8 mouse cellular contexts compared by ENCODE assay signal in genomic region chr2:167933397-167933796, GRCm38 (mm10). TPM values are rescaled to one million over a fixed set of nuclear protein-coding genes. Genes with fewer than 3 reads are reported as not detected.
A peak's percentile ranks its signal among the peaks of the same experiment; 100 is the strongest.
DNase-seq lines count a peak whose midpoint lies in the region; ATAC-seq lines count a peak whose summit lies in the region.

No protein-coding gene starts in this region.

- no peaks in the 10 kb centered on the region for H3K27me3 ChIP-seq in limb, embryonic 15.5 days

- H3K9me3 ChIP-seq in limb, embryonic 15.5 days, result no peaks in the 10 kb centered on the region

- WGBS in limb, embryonic 15.5 days, result 39% methylated on average over 7 of the region's 7 CpGs

- peak overlapping the region; percentile 93 for H3K4me3 ChIP-seq in limb, embryonic 15.5 days

- no peak for ATAC-seq in CD4-positive, CD25-positive, alpha-beta regulatory T cell, adult 4 months
- ATAC-seq in limb, embryonic 15.5 days (ENCODE audit: insufficient number of reproducible peaks, low FRiP score, low TSS enrichment, low read depth), result no peak

- no peaks in the 10 kb centered on the region for H3K36me3 ChIP-seq in limb, embryonic 15.5 days

- H3K4me2 ChIP-seq in limb, embryonic 15.5 days, result peak overlapping the region; percentile 73

- H3K9ac ChIP-seq in limb, embryonic 15.5 days, result peak overlapping the region; percentile 77; the same call in 1 of the 2 replicates

- DNase-seq in CD4-positive, CD25-positive, alpha-beta regulatory T cell, adult 2 months (ENCODE audit: low read depth, low spot score), result peak; percentile 39
- peak; percentile 46 for DNase-seq in right cerebral cortex, adult 18-20 months
- DNase-seq in right cerebral cortex, postnatal 14 days, result no peak
- peak; percentile 74 for DNase-seq in telencephalon, adult 2 months (ENCODE audit: low read depth, low spot score)
- no peak for DNase-seq in cerebellum, adult 9-11 months
- DNase-seq in gastrocnemius, postnatal 36 days, result no peak

- peaks cover 21% of the 10 kb centered on the region for H3K4me1 ChIP-seq in limb, embryonic 15.5 days

- H3K27ac ChIP-seq in limb, embryonic 15.5 days, result no peak overlapping the region

- intact Hi-C loops in gastrocnemius, postnatal 36 days (cut with DNase I), result no loop called here

RNA-seq across cellular contexts. Expression of gene Ptpn1, which starts 1.5 kb away (rescaled TPM):
- 100 to 1,000 TPM in 1 of 2 experiments, 10 to 100 TPM in 1; 99.2 to 126 TPM for polyA plus RNA-seq in CD4-positive, CD25-positive, alpha-beta regulatory T cell, adult 4 months (2017; shearing (Covaris generic))
- polyA plus RNA-seq in limb, embryonic 15.5 days (2015; fragmentation: Nextera tagmentation; extraction: Ambion mirVana), result 50.2 and 55.6 TPM in 2 replicates
- total RNA-seq in gastrocnemius, postnatal 36 days (2021), result 10 to 100 TPM; 12.5 to 14.9 TPM

Comparison
In these comparisons a context has a peak if more than half of its experiments do, and no peak if none do; other contexts are left out.
1. DNase-seq: peak in CD4-positive, CD25-positive, alpha-beta regulatory T cell, adult 2 months (single experiment), right cerebral cortex, adult 18-20 months (single experiment) and telencephalon, adult 2 months (single experiment); none in right cerebral cortex, postnatal 14 days (single experiment), cerebellum, adult 9-11 months (single experiment) and gastrocnemius, postnatal 36 days (0 of 2).